Mouse (Mus musculus) cerebellum, adult 9-11 months (tissue): ENCODE measurements around the gene Rpl29.

Source experiments
- DNase-seq: peaks from one replicate; pipeline ENCODE4 v3.0.0; 2022

Rpl29 gene

GRCm38 (mm10) chr9:106417841-106418625 lies 11.2 kb upstream of the Rpl29 start:
- DNase-seq = peak; percentile 79

GRCm38 (mm10) chr9:106420608-106421007 lies 8.6 kb upstream of the Rpl29 start:
- no peak for DNase-seq

- no peak for DNase-seq
Observed at GRCm38 (mm10) chr9:106421033-106421864, 8.0 kb upstream of the Rpl29 start.

- DNase-seq = peak; percentile 81
Observed at GRCm38 (mm10) chr9:106421865-106422160, 7.4 kb upstream of the Rpl29 start.

- no peak for DNase-seq
Observed at GRCm38 (mm10) chr9:106428719-106429220, 484 bp upstream of the Rpl29 start.

GRCm38 (mm10) chr9:106430015-106430264 lies 686 bp downstream of the Rpl29 start:
- DNase-seq = no peak

GRCm38 (mm10) chr9:106433389-106433788 lies 4.1 kb downstream of the Rpl29 start:
- DNase-seq = no peak

- DNase-seq = peak; percentile 61
Observed at GRCm38 (mm10) chr9:106436566-106436965, 7.3 kb downstream of the Rpl29 start.

- DNase-seq = no peak
Observed at GRCm38 (mm10) chr9:106442680-106443079, 13.4 kb downstream of the Rpl29 start.

- no peak for DNase-seq
Observed at GRCm38 (mm10) chr9:106444836-106445235, 15.6 kb downstream of the Rpl29 start.

- peak; percentile 98 for DNase-seq
Observed at GRCm38 (mm10) chr9:106447348-106447747, 18.1 kb downstream of the Rpl29 start, which contains the start of the genes Abhd14b and Abhd14a. TSS of gene Abhd14b (plus strand) at chr9:106447459. TSS of gene Abhd14a (minus strand) at chr9:106447678.

GRCm38 (mm10) chr9:106447951-106448350 lies 18.7 kb downstream of the Rpl29 start:
- peak; percentile 84 for DNase-seq

- peak; percentile 88 for DNase-seq
Observed at GRCm38 (mm10) chr9:106448498-106449031, 19.3 kb downstream of the Rpl29 start.

- DNase-seq = peak; percentile 68
Observed at GRCm38 (mm10) chr9:106449947-106450346, 20.7 kb downstream of the Rpl29 start.

- peak; percentile 81 for DNase-seq
Observed at GRCm38 (mm10) chr9:106450661-106451060, 21.4 kb downstream of the Rpl29 start.

- peak; percentile 70 for DNase-seq
Observed at GRCm38 (mm10) chr9:106451298-106451697, 22.0 kb downstream of the Rpl29 start.

GRCm38 (mm10) chr9:106451899-106452298 lies 22.6 kb downstream of the Rpl29 start:
- peak; percentile 61 for DNase-seq

- no peak for DNase-seq
Observed at GRCm38 (mm10) chr9:106452351-106452750, 23.1 kb downstream of the Rpl29 start.

GRCm38 (mm10) chr9:106452821-106453220 lies 23.6 kb downstream of the Rpl29 start:
- peak; percentile 92 for DNase-seq

GRCm38 (mm10) chr9:106453271-106454070 lies 24.2 kb downstream of the Rpl29 start, which contains the start of gene Pcbp4:
TSS of gene Pcbp4 (plus strand) at chr9:106453291.
- peak; percentile 87 for DNase-seq

GRCm38 (mm10) chr9:106454071-106454761 lies 25.0 kb downstream of the Rpl29 start:
- peak; percentile 79 for DNase-seq
